Mouse (Mus musculus) 3T3-L1 (cell line): ENCODE results near the gene Rps6kl1.

Experiments used
- DNase-seq: peaks from one replicate; pipeline ENCODE4 v3.0.0-alpha.2; 2015; ENCODE audit warnings: low read depth, low spot score

Gene Rps6kl1

DNA sequence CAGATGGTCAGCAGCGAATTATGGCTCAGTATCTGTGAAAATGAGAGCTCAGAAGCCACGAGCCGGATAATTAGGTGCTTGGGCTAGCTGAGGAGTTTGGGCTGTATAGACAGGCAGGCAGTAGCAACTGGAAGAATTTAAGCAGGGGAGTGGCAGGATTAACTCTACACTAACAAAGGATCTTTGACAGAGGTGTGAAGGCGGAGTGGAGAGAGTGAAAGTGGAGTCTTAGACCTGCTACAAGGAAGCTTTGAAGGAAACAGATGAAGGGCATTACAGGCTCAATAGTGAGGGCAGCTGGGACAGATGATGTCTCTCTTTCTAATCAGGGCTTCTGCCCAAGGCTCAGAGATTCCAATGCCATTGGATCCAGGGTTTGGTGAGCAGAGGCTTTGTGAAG lies 41.6 kb downstream of the Rps6kl1 start:
- DNase-seq = no peak

DNA sequence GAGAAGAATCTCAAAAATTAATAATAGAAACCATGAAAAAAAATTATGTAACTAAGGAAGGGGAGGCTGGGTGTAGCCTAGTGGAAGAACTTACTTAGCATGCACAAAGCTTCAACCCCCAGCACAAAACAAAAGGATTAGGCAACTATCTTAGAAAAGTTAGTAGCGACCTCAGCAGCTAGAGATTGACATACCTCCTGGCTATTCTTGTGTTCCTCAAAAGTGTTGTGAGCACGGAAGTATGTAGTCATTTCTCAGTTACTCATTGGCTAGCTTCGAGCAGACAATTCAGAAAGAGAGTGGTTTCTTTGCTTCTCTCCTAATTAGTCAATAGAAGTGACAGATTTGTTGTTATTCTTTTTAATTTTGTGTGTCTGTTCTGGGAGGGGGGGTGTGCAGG lies 42.4 kb downstream of the Rps6kl1 start:
- no peak for DNase-seq

DNA sequence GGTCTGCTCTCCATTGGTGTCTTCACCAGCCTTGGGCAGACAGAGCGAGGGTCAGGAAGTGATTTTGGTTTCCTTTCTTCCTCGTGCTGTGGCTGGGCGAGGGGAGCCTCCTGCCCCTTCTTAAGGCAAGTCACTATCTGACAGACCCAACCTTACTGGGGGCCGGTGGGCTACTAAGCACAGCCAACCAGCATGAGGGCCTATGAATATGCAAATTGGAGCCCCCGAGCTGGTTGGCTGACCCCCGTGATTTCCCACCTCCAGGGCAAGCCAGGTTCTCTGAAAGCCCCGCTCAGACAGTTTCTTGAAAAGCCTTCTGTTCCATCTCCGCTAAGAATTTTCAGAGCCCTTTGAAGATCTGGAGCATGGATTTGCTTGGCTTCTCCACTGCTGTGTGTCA lies 44.8 kb downstream of the Rps6kl1 start:
- DNase-seq = no peak

DNA sequence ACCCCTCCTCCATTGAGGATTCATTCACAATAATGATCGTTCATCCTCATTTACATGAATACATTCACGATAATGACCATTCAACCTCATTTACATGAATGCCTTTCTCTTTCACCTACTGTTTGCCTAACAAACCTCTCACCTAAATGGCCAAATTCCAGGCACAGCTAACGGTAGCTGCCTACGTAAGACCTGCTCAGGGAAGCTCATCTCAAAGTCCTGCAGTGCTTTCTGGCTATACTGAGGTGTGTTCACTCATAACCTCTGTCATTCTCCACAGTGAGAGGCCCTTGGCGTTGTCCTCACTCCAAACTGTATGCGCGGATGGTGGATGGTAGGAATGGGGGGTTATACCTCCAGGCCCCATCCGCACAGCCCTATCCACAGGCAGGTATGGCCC lies 46.3 kb downstream of the Rps6kl1 start:
- no peak for DNase-seq

DNA sequence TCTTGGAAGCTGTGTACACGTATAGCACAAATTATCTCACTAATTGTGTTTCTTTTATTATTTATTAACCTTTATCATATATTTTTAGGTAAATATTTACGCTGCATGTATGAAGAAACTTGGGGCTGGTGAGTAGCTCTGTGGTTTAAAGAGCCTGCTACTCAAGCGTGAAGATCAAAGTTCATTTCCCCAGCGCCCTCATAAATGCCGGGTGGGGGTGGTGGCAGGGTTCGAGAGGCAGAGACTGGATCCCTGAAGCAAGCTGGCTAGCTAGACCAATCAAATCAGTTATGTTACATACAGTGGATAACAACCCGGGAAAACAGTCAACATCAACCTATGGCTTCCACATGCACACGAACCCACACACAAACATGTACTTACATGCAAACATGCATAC lies 48.0 kb downstream of the Rps6kl1 start:
- DNase-seq = no peak

DNA sequence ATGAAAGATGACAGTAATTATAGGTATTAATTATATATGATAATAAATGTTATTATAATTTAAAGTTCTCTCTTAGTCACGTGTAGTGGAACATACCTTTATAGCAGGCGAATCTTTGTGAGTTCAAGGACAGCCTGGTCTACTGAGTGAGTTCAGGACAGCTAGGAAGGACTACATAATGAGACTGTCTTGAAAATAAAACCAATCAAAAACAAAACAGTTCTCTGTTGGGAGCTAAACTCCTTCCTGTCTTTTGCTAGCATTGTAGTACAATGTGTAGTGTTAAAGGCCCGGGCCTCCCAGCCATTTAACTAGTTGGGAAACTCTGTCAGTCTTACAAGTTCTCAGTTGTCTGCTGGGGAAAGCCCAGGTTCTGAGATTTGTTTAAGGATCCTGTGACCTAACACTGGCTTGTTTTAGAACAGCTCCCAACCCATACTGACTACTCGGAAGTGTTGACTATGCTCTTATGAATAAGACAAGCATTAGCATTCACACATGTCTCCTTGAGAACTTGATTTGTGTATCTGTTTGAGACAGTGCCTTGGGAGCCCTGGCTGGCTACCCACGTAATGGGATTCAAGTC lies 49.5 kb downstream of the Rps6kl1 start:
- no peak for DNase-seq

DNA sequence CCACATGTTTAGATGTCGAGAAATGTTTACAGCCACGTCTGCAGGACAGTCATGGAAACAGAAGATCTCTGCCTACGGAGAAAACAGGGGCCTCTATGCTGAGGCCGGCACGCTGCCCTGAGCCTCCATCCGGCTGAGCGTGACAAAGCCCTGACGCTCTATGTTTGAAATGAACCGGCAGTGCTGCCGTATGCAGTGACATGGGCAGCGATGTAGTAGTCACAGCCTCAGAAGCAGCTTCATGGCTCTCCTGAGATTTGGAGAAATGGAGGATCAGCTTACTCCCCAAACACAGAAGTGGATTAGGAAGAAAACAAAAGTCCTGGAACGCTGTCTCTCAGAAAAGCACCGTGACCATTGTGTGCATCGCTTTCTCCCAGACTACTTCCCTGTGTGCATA lies 50.1 kb downstream of the Rps6kl1 start:
- no peak for DNase-seq

DNA sequence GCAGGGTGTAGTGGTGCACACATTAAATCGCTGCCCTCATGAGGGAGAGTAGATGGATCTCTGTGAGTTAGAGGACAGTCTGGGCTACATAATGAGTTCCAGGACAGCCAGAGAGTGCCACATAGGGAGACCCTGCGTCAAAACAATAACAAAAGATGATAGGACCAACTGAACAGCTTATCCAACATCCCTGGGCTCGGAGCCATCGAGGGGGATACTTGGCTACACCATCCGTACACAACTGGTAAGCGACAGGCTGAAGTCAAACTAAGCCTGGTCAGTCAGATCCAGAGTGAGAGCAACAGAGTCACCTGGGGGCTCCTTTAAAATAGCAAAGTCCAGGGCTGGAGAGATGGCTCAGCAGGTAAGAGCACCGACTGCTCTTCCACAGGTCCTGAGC lies 55.2 kb downstream of the Rps6kl1 start:
- no peak for DNase-seq

DNA sequence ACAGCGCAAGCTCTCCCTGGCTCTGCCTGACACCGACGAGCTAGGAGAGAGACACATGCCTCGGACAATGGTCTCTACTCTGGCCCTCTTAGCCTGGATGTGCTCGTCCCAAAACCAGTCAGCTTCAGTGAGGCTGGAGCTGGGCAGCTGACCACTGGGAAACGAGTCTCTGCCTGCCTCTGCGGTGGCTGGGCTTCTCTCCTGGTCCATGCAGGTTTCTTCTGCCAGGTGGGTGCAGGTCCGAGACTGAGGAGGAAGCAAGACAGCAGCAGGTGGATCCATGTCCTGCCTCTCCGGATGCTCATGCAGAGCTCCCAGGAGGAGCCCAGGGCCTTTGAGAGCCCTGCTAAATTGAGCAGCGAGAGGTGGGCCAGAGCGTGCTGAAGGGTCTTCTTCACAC lies 55.9 kb downstream of the Rps6kl1 start:
- DNase-seq = no peak

DNA sequence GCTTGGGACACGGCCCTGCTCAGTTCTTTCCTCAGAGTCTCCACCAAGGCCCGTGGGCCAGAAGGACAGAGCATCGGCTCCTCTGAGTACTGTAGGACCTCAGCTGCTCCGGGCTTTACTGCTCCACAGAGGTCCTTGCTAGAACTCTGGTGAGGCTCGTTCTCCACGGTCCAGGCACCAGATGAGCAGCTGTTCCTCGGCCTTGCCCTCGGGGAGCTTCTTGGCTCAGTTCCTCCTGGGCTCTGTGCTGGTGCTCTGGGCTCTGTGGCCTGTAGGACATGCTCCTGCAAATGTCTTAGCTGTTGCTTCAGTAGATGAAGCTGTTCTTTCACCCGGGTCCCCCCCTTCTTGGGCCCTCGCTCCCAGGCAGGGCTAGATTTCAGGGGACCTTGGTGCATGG lies 56.4 kb downstream of the Rps6kl1 start:
- no peak for DNase-seq

DNA sequence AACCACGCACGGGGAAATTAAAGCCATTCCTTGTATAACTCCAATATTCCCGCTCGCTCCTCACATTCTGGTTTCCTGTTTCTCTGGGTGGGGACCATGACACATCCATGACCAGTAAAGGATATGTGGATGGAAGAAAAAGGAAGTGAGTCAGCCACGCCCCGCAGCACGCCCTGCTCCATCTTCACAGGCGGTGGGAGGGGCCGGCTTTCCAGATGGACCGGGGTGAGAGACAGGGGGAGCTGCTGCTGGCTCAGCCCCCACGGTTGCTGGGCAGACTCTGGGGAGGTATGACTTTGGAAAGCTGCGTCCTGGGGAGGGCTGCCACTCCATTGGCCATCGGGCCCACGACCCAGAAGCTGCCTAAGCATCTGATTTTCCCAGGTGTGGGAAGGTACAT lies 57.1 kb downstream of the Rps6kl1 start:
- DNase-seq = peak; percentile 92

DNA sequence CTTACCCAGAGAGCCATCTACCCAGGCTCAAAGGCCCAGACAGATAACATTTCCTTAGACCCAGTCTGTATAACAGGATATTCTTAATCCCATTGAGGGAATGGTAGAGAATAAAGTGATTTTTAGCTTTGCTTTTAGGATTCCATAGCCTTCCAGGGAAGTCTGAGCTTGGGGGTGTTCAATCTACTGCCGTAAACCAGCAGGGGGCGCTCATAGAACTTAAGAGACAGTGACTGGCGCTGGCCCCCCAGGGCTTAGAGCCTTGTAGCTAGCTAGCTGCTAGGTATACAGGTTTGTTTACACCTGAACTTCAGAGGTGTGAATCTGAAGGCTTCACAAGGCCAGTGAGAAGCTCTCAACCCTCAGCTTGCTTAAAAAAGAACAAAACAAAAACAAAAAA lies 58.9 kb downstream of the Rps6kl1 start:
- peak; percentile 80 for DNase-seq

DNA sequence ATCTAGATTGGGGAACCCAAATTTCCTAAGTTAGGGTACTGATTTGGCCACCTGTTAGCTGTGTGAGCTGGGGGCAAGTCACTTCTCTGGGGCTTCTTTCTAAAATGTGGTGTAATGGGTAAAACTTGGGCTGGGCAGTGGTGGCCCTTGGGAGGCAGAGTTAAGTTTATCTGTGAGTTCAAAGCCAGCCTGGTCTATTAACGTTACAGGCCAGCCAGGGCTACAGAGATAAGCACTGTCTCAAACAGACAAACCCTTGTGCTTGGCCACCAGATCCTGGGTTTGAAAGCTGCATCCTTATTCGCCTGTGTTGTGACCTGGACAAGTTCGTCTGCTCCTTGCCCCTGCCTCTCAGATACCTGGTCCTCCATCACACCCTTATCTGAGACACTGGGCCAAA lies 59.9 kb downstream of the Rps6kl1 start:
- no peak for DNase-seq

DNA sequence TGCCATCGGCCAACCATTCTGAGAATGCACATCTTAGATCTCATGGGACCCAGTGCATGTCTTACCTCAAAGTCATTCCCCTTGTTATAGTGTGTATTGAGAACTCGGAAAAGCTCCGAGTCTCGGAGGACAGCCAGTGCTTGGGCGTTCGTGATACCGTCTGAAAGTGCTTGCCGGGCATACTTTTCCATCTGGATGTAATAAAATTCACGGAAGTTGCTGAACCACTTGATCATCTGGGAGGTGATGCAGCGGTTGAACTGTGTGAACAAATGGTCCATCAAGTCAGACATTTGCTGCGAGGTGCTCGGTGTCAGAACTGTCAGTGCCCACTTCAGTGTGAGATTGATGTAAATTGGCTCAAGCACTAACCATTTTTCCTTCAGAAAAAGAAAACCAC lies 63.2 kb downstream of the Rps6kl1 start:
- DNase-seq = no peak
